In the genomic region with DNA sequence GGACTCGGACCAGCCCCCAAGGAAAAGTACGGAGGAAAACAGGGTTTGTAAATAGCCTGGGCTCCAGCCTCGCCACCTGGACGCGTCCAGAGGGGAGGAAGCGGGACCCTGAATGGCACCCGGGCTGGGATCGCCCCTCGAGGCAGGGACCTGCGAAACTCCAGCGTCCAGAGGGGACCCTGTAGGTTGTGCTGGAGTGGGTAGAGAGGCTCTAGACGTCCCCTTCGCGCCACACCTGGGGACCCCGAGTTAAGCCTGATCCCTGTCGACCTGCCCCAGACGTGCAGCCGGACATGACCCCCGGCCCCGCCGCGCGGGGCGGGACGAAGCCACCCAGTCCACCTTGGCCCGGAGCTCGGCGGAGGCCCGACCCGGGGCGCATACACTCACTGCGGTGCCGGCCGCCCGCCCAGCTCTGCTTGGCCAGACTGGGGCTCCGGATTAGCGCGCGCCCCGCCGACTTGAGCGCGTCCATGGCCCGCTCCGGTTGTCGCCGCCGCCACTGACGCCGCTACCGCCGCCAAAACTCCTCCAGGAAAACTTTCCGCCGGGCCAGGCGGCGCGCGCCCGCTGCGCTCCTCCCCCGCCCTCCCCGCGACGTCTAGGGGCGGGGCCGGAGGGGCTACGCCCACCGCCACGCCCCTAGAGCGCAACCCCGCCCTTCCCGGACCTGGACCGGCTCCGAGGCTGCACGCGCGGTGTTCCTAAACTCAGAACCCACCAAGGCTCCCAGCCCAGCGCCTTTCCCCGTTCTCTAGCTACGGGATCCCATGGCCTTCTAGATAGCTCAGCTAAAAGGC, we compare ENCODE assay signal across 8 mouse cellular contexts. TPM values are rescaled to one million over a fixed set of nuclear protein-coding genes. Genes with fewer than 3 reads are reported as not detected.
DNase-seq lines count a peak whose midpoint lies in the region; ATAC-seq and TF ChIP-seq lines count a peak whose summit lies in the region.

Gene Ldlrap1 (minus strand): TSS at position 599 of the 800 bp plus-strand sequence.

- H3K9me3 ChIP-seq in midbrain, postnatal 0 days (ENCODE audit: low read length), result no peaks in the 10 kb centered on the region

- no peaks in the 10 kb centered on the region for H3K36me3 ChIP-seq in midbrain, postnatal 0 days (ENCODE audit: insufficient read depth, low read length)

- peak within 1 kb of the TSS; percentile 93 for H3K4me2 ChIP-seq in midbrain, postnatal 0 days (ENCODE audit: low read depth, low read length, poor library complexity, severe bottlenecking)

- peak; percentile 53 for DNase-seq in layer of hippocampus, adult 11-12 months (ENCODE audit: low spot score)
- no peak for DNase-seq in layer of hippocampus, adult 9-10 months (ENCODE audit: low spot score)
- peak; percentile 81 to 85 for DNase-seq in cerebellum, postnatal 36 days
- DNase-seq in gastrocnemius, postnatal 14 days, result peak; percentile 84
- DNase-seq in induced T-regulatory cell, adult 2 months (ENCODE audit: low read depth), result peak; percentile 90
- peak; percentile 89 for DNase-seq in liver
- DNase-seq in midbrain, postnatal 0 days (ENCODE audit: low spot score), result peak; percentile 48
- peak; percentile 86 to 94 for DNase-seq in spleen, postnatal 4 days (ENCODE audit: low spot score in 2 of 2)

- TF ChIP-seq CTCF in midbrain, postnatal 0 days (IDR thresholded peaks at IDR 0.05), result no peak

- no peak within 1 kb of the TSS for H3K27ac ChIP-seq in midbrain, postnatal 0 days (ENCODE audit: low read depth, low read length)

- ATAC-seq in midbrain, postnatal 0 days (ENCODE audit: low FRiP score), result peak; percentile 52; the same call in 1 of the 2 replicates

- H3K27me3 ChIP-seq in midbrain, postnatal 0 days (ENCODE audit: insufficient read depth, low read length), result peaks cover 25% of the 10 kb centered on the region

- peak within 1 kb of the TSS; percentile 46 for H3K4me3 ChIP-seq in midbrain, postnatal 0 days (ENCODE audit: low read depth, low read length)

- WGBS in midbrain, postnatal 0 days, result under 1% methylated on average over 79 of the region's 80 CpGs

- intact Hi-C loops in gastrocnemius, postnatal 14 days (cut with DNase I; ENCODE audit: low total_unique reads), result no loop called here

- H3K4me1 ChIP-seq in midbrain, postnatal 0 days (ENCODE audit: insufficient read depth, low read length), result 0 out of 2 replicates have a peak, but pooled peaks cover 10% of the 10 kb centered on the region

- peak within 1 kb of the TSS; percentile 29 for H3K9ac ChIP-seq in midbrain, postnatal 0 days (replicated peaks; ENCODE audit: low read length, poor library complexity, severe bottlenecking)

RNA-seq across cellular contexts. Expression of gene Ldlrap1, which starts in this region (rescaled TPM):
- 10 to 100 TPM in 1 of 2 experiments, 1 to 10 TPM in 1; 9.2 to 10.2 TPM for total RNA-seq in gastrocnemius, postnatal 14 days (2021)
- 1.9 and 3.1 TPM in 2 replicates for total RNA-seq in midbrain, postnatal 0 days (2014; rRNA removed)
- polyA plus RNA-seq in midbrain, postnatal 0 days (2015; fragmentation: Nextera tagmentation; extraction: Ambion mirVana), result 1.9 and 2.5 TPM in 2 replicates
